Mouse (Mus musculus): ENCODE data around the gene Cbr1.
"Not testable (repeated sequence)": the region's sequence is repeated elsewhere in the genome, so short reads cannot be mapped to it uniquely, and the experiment has no call there.

Cbr1 gene

DNA sequence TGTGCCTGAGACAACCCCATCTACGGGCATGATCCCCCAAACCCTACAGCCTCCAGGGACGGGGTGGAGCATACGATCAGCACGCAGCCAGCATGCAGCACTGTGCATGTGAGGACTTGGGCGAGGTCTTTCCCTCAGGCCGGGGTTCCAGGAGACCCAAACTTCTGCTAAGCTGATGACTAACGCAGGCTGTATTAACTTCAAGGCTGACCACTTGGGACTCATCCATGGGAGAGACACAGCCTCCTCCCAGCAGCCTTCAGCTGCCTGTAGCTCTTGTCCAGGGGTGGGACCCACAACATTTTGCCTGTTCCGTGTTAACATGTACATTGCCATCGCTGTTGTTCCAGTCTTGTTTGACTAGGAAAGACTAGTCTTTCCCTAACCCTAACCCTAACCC, 8.1 kb upstream of the Cbr1 start:
- no peak for DNase-seq (ENCODE audit: low spot score)

DNA sequence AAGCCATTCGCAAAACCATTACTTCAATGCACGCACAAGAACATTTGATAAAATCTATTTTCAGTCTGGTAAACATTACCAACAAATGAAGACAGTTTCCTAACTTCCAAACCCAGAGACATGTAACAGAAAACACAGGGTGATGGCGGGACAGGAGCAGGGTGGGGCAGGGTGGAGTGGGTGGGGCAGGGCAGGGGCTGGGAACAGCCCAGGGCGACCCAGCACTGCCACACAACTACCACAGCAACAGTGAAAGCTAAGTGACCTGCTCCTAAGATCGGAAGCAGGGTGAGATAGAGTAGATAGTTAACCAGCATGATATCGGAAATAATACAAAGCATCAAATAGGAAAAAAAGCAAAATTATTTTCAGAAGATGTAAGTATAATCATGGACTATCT, 6.2 kb upstream of the Cbr1 start:
- DNase-seq (ENCODE audit: low spot score): no peak

DNA sequence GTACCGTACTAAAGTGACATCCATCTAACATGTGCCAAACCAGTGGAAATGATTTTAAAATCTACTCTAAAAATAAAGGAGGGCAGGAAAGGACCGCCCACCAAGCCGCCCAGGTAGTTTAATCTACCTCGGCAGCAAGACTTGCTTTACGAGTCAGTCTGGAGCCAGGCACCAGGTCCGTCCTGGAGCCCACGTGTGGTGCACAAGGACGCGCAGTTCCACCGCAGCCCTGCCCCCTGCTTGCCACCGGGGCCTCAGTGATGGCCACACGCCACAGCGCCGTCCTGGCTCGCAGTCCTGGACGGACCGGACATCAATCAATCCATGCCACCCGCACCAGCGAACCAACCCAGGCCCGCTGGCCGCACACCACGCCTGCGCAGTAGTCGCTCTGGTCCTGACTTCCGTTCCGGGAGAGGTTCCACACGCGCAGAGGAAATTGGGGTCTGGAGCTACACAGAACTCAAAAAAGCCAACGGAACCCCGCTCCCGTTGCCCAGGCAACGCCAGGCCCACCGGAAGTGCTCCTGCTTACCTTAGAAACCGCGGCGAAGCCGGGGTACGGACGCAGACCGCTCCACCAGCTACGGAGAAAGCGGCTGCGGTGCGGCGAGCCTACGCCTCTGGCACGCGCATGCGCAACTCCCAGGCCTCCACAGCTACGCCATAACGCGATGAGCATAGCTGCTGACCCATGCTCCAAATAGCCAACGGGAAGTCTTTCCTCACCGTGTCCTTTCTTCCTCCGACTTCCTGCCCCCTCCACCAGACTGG, 2.0 kb upstream of the Cbr1 start, which contains the start of gene Setd4:
Setd4 (minus strand) TSS at position 625 of the 774 bp plus-strand sequence.
- peak; percentile 93 for DNase-seq (ENCODE audit: low spot score)

DNA sequence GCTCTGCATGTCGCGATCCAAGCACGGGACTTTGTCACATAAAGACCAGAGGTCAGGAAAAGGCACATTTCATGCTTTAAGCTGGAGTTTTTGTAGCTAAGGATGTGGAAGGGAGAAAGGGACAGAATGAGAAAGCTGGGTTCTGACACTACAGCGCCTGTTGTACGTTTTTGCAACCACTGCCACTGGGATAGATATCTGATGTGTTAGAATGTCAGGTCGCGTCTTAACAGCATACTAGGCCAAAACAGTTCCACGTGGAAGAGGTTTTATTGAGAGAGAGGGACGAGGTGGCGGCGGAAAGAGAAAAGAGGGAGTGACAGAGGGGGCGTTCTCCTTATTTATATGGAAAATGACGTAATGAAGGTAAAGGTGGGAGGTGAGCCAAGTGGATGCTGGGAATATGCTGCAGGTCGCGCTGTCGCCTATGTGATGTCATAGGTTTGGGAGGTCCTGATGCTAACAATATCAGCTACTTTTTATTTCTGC, 1.1 kb upstream of the Cbr1 start:
- peak; percentile 40 for DNase-seq (ENCODE audit: low spot score)

DNA sequence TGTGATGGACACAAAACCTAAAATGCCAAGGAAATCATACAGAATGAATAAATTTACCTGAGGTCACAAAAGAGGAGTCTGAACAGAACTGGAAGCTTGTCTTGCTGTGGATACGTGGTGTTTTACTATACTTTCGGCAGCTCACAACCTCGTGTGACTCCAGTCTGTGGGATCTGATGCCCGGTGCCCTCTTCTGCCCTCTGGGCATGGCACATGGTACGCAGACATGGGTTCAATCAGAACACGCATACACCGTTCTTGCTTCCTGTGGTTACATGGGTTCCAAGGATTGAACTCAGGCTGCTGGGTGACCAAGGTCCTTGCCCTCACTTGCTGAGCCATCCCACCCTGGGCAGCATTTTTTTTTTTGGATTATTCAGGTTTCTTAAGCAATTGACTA, 493 bp downstream of the Cbr1 start:
- no peak for DNase-seq (ENCODE audit: low spot score)

DNA sequence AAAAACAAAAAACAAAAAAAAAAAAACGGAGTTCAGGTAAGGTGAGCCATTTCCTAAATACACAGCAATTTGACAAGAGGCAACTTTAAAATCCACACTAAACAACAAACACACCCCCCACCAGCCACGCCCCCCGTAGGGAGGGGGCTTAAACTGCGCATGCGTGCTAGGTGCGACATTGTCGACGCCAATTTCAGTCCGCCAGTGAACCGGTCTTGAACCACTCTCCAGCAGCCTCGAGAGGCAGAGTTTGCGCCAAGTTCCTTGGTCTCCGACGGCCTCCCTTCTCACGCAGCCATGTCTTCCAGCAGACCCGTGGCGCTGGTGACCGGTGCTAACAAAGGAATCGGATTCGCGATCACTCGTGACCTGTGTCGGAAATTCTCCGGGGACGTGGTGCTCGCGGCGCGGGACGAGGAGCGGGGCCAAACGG, 2.0 kb downstream of the Cbr1 start:
- peak; percentile 82 for DNase-seq (ENCODE audit: low spot score)

DNA sequence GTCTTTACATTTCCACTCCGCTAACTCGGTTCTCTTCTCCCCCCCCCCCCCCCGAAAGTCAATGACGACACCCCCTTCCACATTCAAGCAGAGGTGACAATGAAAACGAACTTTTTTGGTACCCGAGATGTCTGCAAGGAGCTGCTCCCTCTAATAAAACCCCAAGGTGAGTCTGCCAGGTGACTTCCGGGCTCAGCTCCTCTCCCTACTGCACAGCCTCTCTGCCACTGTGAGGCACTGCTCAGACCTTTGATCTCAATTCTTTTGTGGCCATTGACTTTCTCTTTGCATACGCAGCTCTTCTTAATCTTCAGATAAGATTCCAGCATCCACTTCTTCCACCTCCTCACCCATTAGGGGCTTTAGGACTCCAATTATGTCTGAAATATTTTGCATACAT, 3.1 kb downstream of the Cbr1 start:
- DNase-seq (ENCODE audit: low spot score): peak; percentile 31

DNA sequence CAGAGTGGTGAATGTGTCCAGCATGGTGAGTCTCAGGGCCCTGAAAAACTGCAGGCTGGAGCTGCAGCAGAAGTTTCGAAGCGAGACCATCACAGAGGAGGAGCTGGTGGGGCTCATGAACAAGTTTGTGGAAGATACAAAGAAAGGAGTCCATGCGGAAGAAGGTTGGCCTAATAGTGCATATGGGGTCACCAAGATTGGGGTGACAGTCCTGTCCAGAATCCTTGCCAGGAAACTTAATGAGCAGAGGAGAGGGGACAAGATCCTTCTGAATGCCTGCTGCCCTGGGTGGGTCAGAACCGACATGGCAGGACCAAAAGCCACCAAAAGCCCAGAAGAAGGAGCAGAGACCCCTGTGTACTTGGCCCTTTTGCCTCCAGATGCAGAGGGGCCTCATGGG, 4.1 kb downstream of the Cbr1 start:
- DNase-seq (ENCODE audit: low spot score): no peak

DNA sequence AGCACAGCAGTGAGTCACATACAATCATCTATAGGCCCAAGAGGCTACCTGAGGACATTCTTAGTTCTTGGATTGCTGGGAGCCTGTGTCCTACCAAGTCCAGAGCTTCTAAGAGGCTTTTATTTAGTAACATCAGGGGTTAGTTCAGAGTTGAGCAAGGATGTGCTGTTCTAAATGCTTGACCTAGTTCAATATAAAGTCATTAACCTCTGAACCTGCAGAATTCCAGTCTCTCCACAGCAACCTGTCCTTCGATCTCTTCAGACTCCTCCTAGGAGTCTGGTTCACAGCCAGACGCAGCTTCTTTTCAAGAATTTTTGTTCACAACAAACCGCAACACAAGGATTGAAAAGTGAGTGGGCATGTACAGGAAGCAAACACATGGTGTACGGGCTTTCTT, 5.3 kb downstream of the Cbr1 start:
- no peak for DNase-seq (ENCODE audit: low spot score)

DNA sequence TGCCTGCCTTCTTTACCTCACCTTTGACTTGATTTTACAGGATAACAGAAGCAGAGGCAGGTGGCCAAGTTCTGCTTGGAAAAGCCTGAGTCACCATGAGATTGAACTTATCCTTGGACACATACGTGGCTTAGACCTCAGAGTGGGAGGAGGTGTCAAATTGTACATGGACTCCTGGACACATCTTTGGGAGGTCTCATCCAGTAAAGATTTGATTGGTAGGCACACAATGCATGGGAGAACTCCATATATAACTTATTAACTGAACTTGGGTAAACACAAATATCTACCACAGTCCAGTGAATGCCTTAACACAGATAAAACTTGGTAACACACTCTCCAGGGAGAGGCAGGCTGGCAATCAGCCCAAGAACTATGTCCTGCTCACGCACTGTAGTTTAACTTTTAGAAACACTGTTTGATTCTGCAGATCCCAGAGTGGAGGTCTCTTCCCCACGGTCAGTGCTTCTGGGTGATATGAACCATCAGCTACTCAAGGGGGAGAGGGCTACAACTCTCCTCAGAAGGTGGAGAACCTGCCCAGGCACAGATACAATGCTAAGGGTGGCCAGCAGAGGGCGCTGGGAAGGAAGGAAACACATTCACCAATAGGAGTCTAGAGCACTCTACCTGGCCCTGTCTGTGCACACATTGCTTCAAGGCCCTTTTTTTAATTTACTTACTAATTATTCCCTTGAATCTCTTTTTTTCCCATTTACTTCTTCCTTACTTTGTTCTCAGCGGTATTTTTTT, 9.6 kb downstream of the Cbr1 start:
- DNase-seq (ENCODE audit: low spot score): peak; percentile 41

DNA sequence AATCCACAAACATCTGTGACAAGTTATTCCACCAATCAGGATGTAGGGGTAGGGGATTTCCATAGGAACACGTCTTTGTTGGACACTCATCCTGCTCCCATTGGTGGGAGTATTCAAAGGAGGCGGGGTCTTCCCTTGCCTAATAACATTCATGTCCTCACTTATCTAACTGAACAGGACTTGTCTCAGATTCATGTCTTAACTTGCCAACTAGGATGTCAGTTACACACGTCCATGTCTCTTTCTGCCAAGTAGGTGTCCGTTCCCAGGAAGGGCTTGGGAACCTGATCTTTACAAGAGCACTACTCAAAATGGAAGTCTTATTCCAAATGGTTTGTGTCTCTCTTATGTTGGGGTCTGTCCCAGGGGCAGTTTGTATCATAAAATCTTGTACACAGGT, 18.1 kb downstream of the Cbr1 start:
- not testable (repeated sequence) for DNase-seq (ENCODE audit: low spot score)

DNA sequence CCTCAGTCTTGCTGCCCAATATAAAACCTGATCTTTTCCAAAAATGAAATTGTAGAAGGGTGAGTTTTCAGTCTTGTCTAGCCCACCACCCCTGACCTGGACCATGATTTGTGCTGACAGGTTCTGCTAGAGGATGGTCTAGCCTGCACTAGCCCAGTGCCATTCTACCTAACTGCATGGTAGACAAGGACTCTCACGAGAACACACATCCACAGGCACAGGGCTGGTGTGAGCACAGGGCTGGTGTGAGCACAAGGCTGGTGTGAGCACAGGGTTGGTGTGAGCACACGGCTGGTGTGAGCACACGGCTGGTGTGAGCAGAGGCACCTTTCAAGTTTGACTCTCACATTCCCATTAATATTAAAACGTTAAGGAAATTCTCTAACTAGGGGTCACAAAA, 19.0 kb downstream of the Cbr1 start:
- no peak for DNase-seq (ENCODE audit: low spot score)

DNA sequence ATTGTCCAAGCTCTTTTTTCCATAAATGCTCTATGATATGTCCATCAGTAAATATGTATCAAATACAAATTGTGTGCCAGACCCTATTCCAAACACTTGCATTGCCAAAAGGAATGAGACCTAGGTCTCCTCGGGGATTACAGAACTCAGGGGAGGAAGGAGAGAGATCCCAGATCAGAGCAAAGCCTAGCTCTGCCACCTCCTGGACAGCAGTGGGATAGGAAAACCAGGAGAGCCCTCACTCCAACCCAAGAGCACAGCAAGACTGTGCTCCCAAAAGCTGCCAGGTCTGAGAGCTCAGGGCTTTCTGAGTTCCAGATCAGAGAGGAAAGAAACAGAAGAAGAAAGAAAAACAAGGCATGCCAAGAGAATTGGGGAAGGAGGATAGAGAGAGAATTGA, 21.1 kb downstream of the Cbr1 start:
- no peak for DNase-seq (ENCODE audit: low spot score)

DNA sequence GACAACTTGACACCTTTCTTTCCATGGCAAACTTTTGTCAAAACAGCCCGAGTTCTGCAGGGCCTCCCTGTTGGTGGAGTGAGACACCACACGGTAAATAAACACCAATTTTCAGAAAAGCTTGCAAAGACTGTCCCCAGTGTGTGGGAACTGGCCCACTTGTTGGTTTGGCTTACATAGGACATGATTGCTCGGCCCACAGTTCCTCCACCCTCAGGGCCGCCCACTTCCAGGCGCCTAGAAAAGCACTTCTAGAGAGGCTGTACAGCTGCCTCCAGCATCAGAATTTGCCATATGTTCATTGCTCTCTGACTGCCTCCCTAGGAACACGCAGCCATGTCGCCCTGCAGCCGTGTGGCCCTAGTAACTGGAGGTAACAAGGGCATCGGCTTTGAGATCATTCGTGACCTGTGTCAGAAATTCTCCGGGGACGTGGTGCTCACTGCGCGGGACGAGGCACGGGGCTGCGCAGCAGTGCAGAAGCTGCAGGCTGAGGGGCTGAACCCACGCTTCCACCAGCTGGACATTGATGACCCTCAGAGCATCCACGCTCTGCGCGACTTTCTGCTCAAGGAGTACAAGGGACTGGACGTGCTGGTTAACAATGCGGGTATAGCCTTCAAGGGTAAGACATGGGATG, 22.2 kb downstream of the Cbr1 start, which contains the start of gene Gm5678:
Gm5678 (plus strand) TSS at position 337 of the 640 bp plus-strand sequence.
- no peak for DNase-seq (ENCODE audit: low spot score)

DNA sequence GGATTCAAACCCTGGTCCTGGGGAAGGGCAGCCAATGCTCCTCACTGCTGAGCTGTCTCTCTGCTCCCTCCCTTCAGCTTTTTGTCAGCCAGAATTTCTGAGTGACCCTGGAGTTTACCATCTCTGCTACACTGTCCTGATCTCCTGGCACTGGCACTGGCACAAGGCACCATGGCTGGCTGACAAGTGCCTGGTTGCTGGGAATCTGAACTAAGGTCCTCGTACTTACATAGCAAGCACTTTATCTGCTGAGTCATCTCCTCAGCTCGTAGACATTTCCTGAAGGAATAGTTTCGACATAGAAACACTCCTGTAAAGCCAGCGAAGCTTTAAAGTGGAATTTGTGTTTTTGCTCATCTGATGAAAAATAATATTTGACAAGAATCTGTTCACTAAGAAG, 38.4 kb downstream of the Cbr1 start:
- DNase-seq (ENCODE audit: low spot score): no peak

DNA sequence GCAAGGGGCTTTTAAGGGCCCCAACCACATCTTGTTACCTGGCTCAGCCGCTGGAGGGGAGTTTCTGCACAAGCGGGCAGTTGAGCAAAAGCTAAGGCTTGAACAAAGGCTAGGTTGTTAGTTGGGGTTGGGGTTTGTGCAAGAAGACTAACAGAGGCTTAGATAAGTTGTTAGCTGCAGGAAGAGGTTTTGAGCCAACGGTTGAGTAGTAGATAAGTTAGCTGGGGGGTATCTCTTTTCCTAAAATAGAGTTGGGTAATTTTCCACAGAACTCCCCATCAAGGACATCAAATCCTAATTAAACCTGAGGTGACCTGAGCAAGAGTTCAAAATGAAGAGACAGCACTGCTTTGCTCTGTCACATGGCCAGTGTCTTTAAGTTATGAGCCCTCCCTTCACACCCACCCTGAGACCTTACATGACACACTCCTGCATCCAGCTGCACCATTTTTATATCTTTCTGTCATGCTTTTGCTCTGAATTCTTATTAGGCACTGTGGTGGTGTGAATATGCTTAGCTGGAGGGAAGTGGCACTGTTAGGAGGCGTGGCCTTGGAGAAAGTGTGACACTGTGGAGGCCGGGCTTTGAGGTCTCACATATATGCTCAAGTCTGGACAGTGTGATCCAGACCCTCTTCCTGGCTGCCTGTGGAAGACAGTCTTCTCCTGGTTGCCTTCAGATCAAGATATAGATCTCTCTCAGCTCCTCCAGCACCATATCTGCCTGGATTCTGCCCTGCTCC, 43.0 kb downstream of the Cbr1 start:
- DNase-seq (ENCODE audit: low spot score): no peak
